Mouse (Mus musculus) CH12.LX (cell line): ENCODE data around the gene Rab33b. TPM values are rescaled to one million over a fixed set of nuclear protein-coding genes. Genes with fewer than 3 reads are reported as not detected.

ENCODE experiments used
- DNase-seq: peaks from one replicate; pipeline ENCODE4 v3.0.0-alpha.2; 2013; ENCODE audit errors: extremely low read depth
- H3K27ac ChIP-seq: 2 replicates; pipeline ENCODE4 v1.5.1; 2012; ENCODE audit warnings: low read depth, mild to moderate bottlenecking, control low read depth, moderate library complexity; ENCODE audit not compliant: insufficient read depth
- H3K27me3 ChIP-seq: replicated peaks from 2 replicates; pipeline ENCODE3; 2012; ENCODE audit warnings: inconsistent platforms
- H3K36me3 ChIP-seq, 2 experiments: replicated peaks in 1 of 2; 2 replicates each; pipeline versions ENCODE3 to v1.6.1; 2012; ENCODE audit warnings: inconsistent platforms in 1 of 2, low read length in 1 of 2, mild to moderate bottlenecking in 1 of 2, mixed read lengths in 1 of 2, moderate library complexity in 1 of 2; ENCODE audit not compliant: control insufficient read depth in 1 of 2, insufficient read depth in 1 of 2
- H3K4me1 ChIP-seq, 2 experiments: 2 replicates each; pipeline ENCODE4 v1.6.1; 2012; ENCODE audit warnings: inconsistent platforms in 1 of 2, moderate library complexity in 1 of 2; ENCODE audit not compliant: insufficient read depth in 2 of 2, control insufficient read depth in 1 of 2
- H3K4me2 ChIP-seq: 2 replicates; pipeline ENCODE4 v1.6.1; 2012; ENCODE audit warnings: low read depth, mild to moderate bottlenecking, control low read depth; ENCODE audit not compliant: poor library complexity, insufficient read depth, severe bottlenecking
- H3K4me3 ChIP-seq, 3 experiments: fragments of 150-350 bp in 1 of 3; sonication (generic) in 1 of 3; replicated peaks in 1 of 3; 2 replicates each; pipeline versions ENCODE3 to v1.5.1; 2011 to 2012; ENCODE audit warnings: low read depth in 2 of 3, low read length in 2 of 3, mild to moderate bottlenecking in 2 of 3, moderate library complexity in 2 of 3, control low read depth in 1 of 3, improper control_type of control experiment in 1 of 3, inconsistent platforms in 1 of 3, mixed read lengths in 1 of 3; ENCODE audit not compliant: poor library complexity in 1 of 3
- H3K79me2 ChIP-seq: replicated peaks from 2 replicates; pipeline ENCODE4 v1.6.1; 2012; ENCODE audit warnings: mild to moderate bottlenecking, moderate library complexity; ENCODE audit not compliant: control insufficient read depth, poor library complexity, insufficient read depth, severe bottlenecking; ENCODE audit errors: extremely low read depth
- H3K9ac ChIP-seq: 2 replicates; pipeline ENCODE4 v1.6.1; 2012; ENCODE audit warnings: low read depth, mild to moderate bottlenecking, control low read depth, moderate library complexity; ENCODE audit not compliant: insufficient read depth
- H3K9me3 ChIP-seq: replicated peaks from 2 replicates; pipeline ENCODE3; 2012; ENCODE audit warnings: low read length, inconsistent platforms, mixed read lengths
- CTCF ChIP-seq, 2 experiments: IDR thresholded peaks in 1 of 2; conservative IDR thresholded peaks in 1 of 2; 2 replicates each; pipeline ENCODE4 v1.5.1; 2011 to 2012; ENCODE audit warnings: low read depth in 2 of 2, low read length in 2 of 2, improper control_type of control experiment in 1 of 2, inconsistent platforms in 1 of 2, mild to moderate bottlenecking in 1 of 2, moderate library complexity in 1 of 2
- E2F4 ChIP-seq: IDR thresholded peaks from 2 replicates; pipeline ENCODE4 v1.6.1; 2011; ENCODE audit warnings: low read depth, low read length, improper control_type of control experiment; ENCODE audit not compliant: insufficient replicate concordance
- GABPA ChIP-seq: IDR thresholded peaks from 2 replicates; pipeline ENCODE4 v1.6.1; 2012; ENCODE audit warnings: low read depth, low read length, improper control_type of control experiment, inconsistent platforms; ENCODE audit not compliant: insufficient replicate concordance
- IRF4 ChIP-seq: IDR thresholded peaks from 2 replicates; pipeline ENCODE4 v1.6.1; 2014; ENCODE audit warnings: low read depth, mild to moderate bottlenecking, inconsistent platforms, low read length, improper control_type of control experiment
- JUN ChIP-seq: IDR thresholded peaks from 2 replicates; pipeline ENCODE4 v1.6.1; 2011; ENCODE audit warnings: low read depth, mild to moderate bottlenecking, low read length, improper control_type of control experiment, moderate library complexity; ENCODE audit not compliant: insufficient read depth
- MAFK ChIP-seq: IDR thresholded peaks from 2 replicates; pipeline ENCODE4 v1.6.1; 2011; ENCODE audit warnings: low read length, improper control_type of control experiment; ENCODE audit not compliant: insufficient replicate concordance
- MAZ ChIP-seq: IDR thresholded peaks from 2 replicates; pipeline ENCODE4 v1.6.1; 2012; ENCODE audit warnings: low read depth, mild to moderate bottlenecking, inconsistent platforms, low read length, improper control_type of control experiment, moderate library complexity
- MEF2A ChIP-seq: IDR thresholded peaks from 2 replicates; pipeline ENCODE4 v1.6.1; 2014; ENCODE audit warnings: low read depth, mild to moderate bottlenecking, inconsistent platforms, low read length, improper control_type of control experiment, borderline replicate concordance
- NELFE ChIP-seq: IDR thresholded peaks from 2 replicates; pipeline ENCODE4 v1.6.1; 2011; ENCODE audit warnings: low read depth, low read length, improper control_type of control experiment
- PAX5 ChIP-seq: IDR thresholded peaks from 2 replicates; pipeline ENCODE4 v1.6.1; 2012; ENCODE audit warnings: low read length, inconsistent platforms, mixed read lengths
- POLR2AphosphoS2 ChIP-seq: IDR thresholded peaks from 2 replicates; pipeline ENCODE4 v1.6.1; 2011; ENCODE audit warnings: low read depth, low read length, improper control_type of control experiment
- RAD21 ChIP-seq: IDR thresholded peaks from 2 replicates; pipeline ENCODE4 v1.6.1; 2011; ENCODE audit warnings: low read depth, mild to moderate bottlenecking, low read length, improper control_type of control experiment, moderate library complexity
- TCF12 ChIP-seq: IDR thresholded peaks from 2 replicates; pipeline ENCODE4 v1.6.1; 2014; ENCODE audit warnings: low read depth, mild to moderate bottlenecking, inconsistent platforms, low read length, improper control_type of control experiment
- USF1 ChIP-seq: IDR thresholded peaks from 2 replicates; pipeline ENCODE4 v1.6.1; 2014; ENCODE audit warnings: low read depth, mild to moderate bottlenecking, inconsistent platforms, low read length, improper control_type of control experiment
- USF2 ChIP-seq: conservative IDR thresholded peaks from 2 replicates; pipeline ENCODE4 v1.6.1; 2011; ENCODE audit warnings: low read depth, low read length, improper control_type of control experiment
- ZMIZ1 ChIP-seq: IDR thresholded peaks from 2 replicates; pipeline ENCODE4 v1.6.1; 2012; ENCODE audit warnings: low read depth, mild to moderate bottlenecking, inconsistent platforms, low read length, improper control_type of control experiment
- ZNF384 ChIP-seq: IDR thresholded peaks from 2 replicates; pipeline ENCODE4 v1.6.1; 2012; ENCODE audit warnings: low read depth, low read length, improper control_type of control experiment, inconsistent platforms
- dilution Hi-C: fragments of 300-500 bp; cut with MboI; formaldehyde crosslinking; loops from 2 replicates; pipeline ENCODE4 v1.14.3; 2020; ENCODE audit warnings: low sequenced_read_pairs; ENCODE audit not compliant: extremely low pct_unique_long_range_greater_than_20kb, extremely low pct_ligation_motif_present
- in situ Hi-C: fragments of 300-500 bp; cut with MboI; formaldehyde crosslinking; loops from 3 replicates; pipeline ENCODE4 v1.14.3; 2019; ENCODE audit warnings: low sequenced_read_pairs, low pct_ligation_motif_present, low pct_unique_long_range_greater_than_20kb, mixed read lengths
- polyA plus RNA-seq: library from polyadenylated mRNA; unstranded; fragments of >175 nt; gene quantifications from 2 replicates; pipeline ENCODE4 v1.2.1, GENCODE M21; 2012; ENCODE audit warnings: low read depth; ENCODE audit not compliant: insufficient read length
- total RNA-seq, 2 experiments: library from RNA; depleted of rRNA; stranded (reverse); fragments of 300-350 nt in 1 of 2; fragments of >200 nt in 1 of 2; gene quantifications; 2 replicates each; pipeline ENCODE4 v1.2.3; 2012 to 2014

The Rab33b gene
- total and polyA plus RNA-seq, 3 experiments, result 4.8 to 9.9 (median 7.0) TPM

DNA sequence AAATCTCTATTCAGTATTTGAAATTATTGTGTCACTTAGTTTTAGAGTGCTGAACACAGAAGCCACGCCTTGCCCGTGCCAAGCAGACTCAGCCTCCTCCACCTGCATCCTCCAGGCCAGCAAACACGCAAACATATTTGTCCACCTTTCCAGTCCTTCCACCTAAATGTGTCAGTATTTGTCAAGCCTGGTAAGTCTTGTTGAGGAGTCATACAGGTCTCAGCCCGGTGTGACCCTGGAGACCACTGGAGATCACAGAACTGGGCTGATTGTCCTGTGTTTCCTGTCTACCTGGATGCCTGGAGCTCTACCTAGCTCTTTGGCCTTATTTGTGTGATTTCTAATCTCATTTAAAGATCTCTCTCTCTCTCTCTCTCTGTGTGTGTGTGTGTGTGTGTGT lies 16.2 kb downstream of the Rab33b start:
- no peak overlapping the region for H3K27ac ChIP-seq
- no peak overlapping the region for H3K4me3 ChIP-seq
- H3K9me3 ChIP-seq, result no peaks in the 10 kb centered on the region
- H3K4me2 ChIP-seq, result no peak overlapping the region
- peaks cover 0 to 5% of the 10 kb centered on the region in 2 experiments; a peak in 1 of 4 replicates for H3K4me1 ChIP-seq
- TF ChIP-seq MAFK (no peak), TCF12 (no peak), ZMIZ1 (no peak), RAD21 (no peak), MEF2A (no peak), USF1 (no peak)
- H3K27me3 ChIP-seq, result no peaks in the 10 kb centered on the region
- no peaks in the 10 kb centered on the region for H3K79me2 ChIP-seq
- peaks cover 0 to 22% of the 10 kb centered on the region in 2 experiments for H3K36me3 ChIP-seq
- H3K9ac ChIP-seq, result no peak overlapping the region
- DNase-seq, result no peak
- in situ Hi-C loops, result no loop called here
- dilution Hi-C loops, result no loop called here

DNA sequence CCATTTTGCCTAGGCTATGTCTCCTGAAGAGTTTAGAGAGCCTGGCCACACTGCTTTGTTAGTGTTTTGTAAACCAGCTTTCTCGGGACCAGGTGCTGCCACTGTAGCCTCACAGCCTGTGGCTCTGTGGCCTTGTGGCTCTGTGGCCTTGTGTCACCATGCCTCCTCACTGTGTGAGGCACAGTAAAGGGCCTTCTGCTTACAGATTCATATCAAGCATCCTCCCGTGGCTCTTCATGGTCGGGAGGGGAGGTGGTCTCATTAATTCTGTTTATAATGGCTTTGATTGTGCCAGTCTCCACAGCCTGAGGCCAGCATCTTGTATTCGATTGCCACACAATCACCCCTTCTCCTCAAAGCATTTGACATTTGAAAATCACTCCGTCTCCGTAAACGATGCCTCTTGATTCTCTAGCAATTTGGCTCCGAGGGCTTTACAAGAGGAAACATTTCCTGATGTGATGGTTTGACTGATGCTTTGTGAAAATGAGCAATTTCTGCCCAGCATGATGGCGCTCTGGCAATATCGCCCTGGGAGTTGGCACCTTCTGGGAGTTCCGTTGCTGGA lies 20.7 kb downstream of the Rab33b start:
- in situ Hi-C loops (no loop called here), dilution Hi-C loops (no loop called here)
- Histone ChIP-seq H3K9me3 (no peaks in the 10 kb centered on the region), H3K27ac (no peak overlapping the region), H3K4me2 (no peak overlapping the region), H3K36me3 (no peaks in the 10 kb centered on the region), H3K79me2 (no peaks in the 10 kb centered on the region), H3K27me3 (no peaks in the 10 kb centered on the region), H3K9ac (no peak overlapping the region), H3K4me1 (peaks cover 0 to 15% of the 10 kb centered on the region in 2 experiments; a peak in 2 of 4 replicates), H3K4me3 (no peak overlapping the region)
- no peak for TF ChIP-seq GABPA
- TF ChIP-seq POLR2AphosphoS2, result no peak
- no peak for TF ChIP-seq CTCF (conservative IDR thresholded peaks at IDR 0.05 in 1 of 2, IDR thresholded peaks at IDR 0.05 in 1 of 2; ENCODE audit: low read depth in 2 of 2, low read length in 2 of 2)
- no peak for TF ChIP-seq IRF4
- TF ChIP-seq USF2, result no peak
- TF ChIP-seq TCF12, result no peak
- TF ChIP-seq NELFE, result no peak
- TF ChIP-seq MAZ, result no peak
- no peak for TF ChIP-seq MEF2A
- no peak for TF ChIP-seq JUN
- TF ChIP-seq ZNF384, result no peak
- TF ChIP-seq PAX5, result no peak
- TF ChIP-seq E2F4, result no peak
- DNase-seq, result no peak
